Mouse (Mus musculus) lung, postnatal 0 days (tissue): ENCODE measurements around the gene Grin1. TPM values are rescaled to one million over a fixed set of nuclear protein-coding genes. Genes with fewer than 3 reads are reported as not detected.
A peak's percentile ranks its signal among the peaks of the same experiment; 100 is the strongest.
"Not testable (repeated sequence)": the region's sequence is repeated elsewhere in the genome, so short reads cannot be mapped to it uniquely, and the experiment has no call there.

Experiments
- ATAC-seq: fragments of 200-750 bp; cut with Nextera tagmentation; 2 replicates; pipeline ENCODE4 v1.8.0; 2017; ENCODE audit warnings: moderate library complexity
- DNase-seq: peaks from one replicate; pipeline ENCODE4 v3.0.0-alpha.2; 2016; ENCODE audit warnings: low spot score
- H3K27ac ChIP-seq: fragments of 300-500 bp; sonication (generic); 2 replicates; pipeline ENCODE4 v1.5.1; 2014; ENCODE audit warnings: antibody characterized with exemption, mild to moderate bottlenecking, low read length, mixed read lengths
- H3K27me3 ChIP-seq: fragments of 300-500 bp; sonication (generic); replicated peaks from 2 replicates; pipeline ENCODE4 v1.6.1; 2014; ENCODE audit warnings: low read length, mixed read lengths; ENCODE audit not compliant: insufficient read depth
- H3K36me3 ChIP-seq: fragments of 300-500 bp; sonication (generic); 2 replicates; pipeline ENCODE4 v1.6.1; 2014; ENCODE audit warnings: low read length, mixed read lengths; ENCODE audit not compliant: insufficient read depth
- H3K4me1 ChIP-seq: fragments of 300-500 bp; sonication (generic); 2 replicates; pipeline ENCODE4 v1.6.1; 2014; ENCODE audit warnings: antibody characterized with exemption, low read depth, low read length, mixed read lengths; ENCODE audit not compliant: insufficient read depth
- H3K4me2 ChIP-seq: fragments of 300-500 bp; sonication (generic); replicated peaks from 2 replicates; pipeline ENCODE4 v1.6.1; 2014; ENCODE audit warnings: low read depth, mild to moderate bottlenecking, low read length, moderate library complexity, mixed read lengths
- H3K4me3 ChIP-seq: fragments of 300-500 bp; sonication (generic); 2 replicates; pipeline ENCODE4 v1.5.1; 2014; ENCODE audit warnings: low read depth, low read length
- H3K9ac ChIP-seq: fragments of 300-500 bp; sonication (generic); replicated peaks from 2 replicates; pipeline ENCODE4 v1.6.1; 2014; ENCODE audit warnings: low read depth, mild to moderate bottlenecking
- H3K9me3 ChIP-seq: fragments of 300-500 bp; sonication (generic); 2 replicates; pipeline ENCODE4 v1.6.1; 2016; ENCODE audit warnings: low read length, mixed read lengths
- CTCF ChIP-seq: IDR thresholded peaks from 2 replicates; pipeline ENCODE4 v1.5.1; 2016; ENCODE audit warnings: antibody characterized with exemption, mild to moderate bottlenecking
- EP300 ChIP-seq: IDR thresholded peaks from 2 replicates; pipeline ENCODE4 v1.6.1; 2016; ENCODE audit warnings: antibody characterized with exemption, mild to moderate bottlenecking, control low read depth
- WGBS: fragments of 180-500 bp; shearing (Covaris S2); extraction: QIAGEN DNeasy Blood & Tissue Kit; methylation state at CpG from one replicate; pipeline ENCODE4 v1.1.7; 2014; 5-methylcytosine and 5-hydroxymethylcytosine counted together
- polyA plus RNA-seq: library from polyadenylated mRNA; unstranded; fragments of >200 nt; fragmentation: Nextera tagmentation; extraction: Ambion mirVana; gene quantifications from 2 replicates; pipeline ENCODE4 v1.2.1, GENCODE M21; 2015

Gene Grin1
- polyA plus RNA-seq, 1 experiment from 2014 or later: 0.36 TPM

DNA sequence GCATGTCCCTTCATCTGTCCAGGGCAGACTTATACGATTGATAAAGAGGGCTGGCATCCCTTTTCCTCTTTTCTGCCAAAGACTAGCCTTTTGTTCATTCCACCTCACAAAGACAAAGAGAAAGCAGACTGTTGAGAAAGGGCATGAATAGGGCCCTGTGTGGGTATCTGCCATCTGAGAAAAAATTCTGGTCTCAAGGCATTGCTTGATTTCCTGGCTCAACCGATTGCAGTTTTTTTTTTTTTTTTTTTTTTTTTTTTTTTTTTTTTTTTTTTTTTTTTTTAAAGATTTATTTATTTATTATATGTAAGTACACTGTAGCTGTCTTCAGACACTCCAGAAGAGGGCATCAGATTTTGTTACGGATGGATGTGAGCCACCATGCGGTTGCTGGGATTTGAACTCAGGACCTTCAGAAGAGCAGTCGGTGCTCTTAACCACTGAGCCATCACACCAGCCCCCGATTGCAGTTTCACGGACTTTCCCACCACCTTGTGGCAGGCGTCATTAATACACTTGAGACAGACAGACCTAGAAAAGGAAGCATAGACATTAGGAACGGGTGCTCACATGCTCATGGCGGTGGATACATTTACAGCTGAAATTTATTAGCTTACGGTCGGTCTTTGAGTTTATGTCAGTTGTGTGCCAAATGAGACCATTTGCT is 62.4 kb downstream of the Grin1 start:
- DNase-seq: peak; percentile 56
- Histone ChIP-seq H3K4me3 (peak overlapping the region; percentile 98), H3K4me2 (peak overlapping the region; percentile 84), H3K4me1 (peaks cover 11% of the 10 kb centered on the region)
- WGBS: 46% methylated on average over 10 of the region's 12 CpGs
- H3K27me3 ChIP-seq, ATAC-seq, H3K9me3 ChIP-seq, H3K27ac ChIP-seq, H3K36me3 ChIP-seq, H3K9ac ChIP-seq: not testable (repeated sequence)
- peak; percentile 61 for TF ChIP-seq CTCF

DNA sequence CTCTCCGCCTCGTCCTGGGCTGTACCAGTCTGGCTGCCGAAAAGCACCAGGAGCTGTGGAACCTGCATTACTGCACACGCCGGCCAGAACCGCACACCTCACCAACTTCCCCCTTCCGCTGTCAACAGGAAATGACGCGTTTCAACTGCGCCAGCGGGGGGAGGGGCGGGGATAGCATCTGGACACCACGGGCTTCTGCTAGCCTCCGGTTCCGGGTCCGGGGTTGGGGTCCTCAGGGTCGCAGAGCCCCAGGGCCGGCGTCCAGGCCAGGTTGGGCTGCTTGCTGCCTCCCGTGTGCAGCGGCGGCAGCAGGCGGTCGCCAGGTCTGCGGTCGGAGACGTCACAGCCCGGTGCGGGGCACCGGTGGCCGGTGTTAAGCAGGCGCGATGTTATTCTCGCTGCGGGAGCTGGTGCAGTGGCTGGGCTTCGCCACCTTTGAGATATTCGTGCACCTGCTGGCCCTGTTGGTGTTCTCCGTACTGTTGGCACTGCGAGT is 63.7 kb downstream of the Grin1 start, which contains the start of gene Tmem203:
Gene Tmem203, plus strand, starts transcription at position 156 of the 496 bp plus-strand sequence.
- TF ChIP-seq EP300 (peak; percentile 62), CTCF (no peak)
- H3K4me3 ChIP-seq: peak within 1 kb of the TSS; percentile 98
- peak within 1 kb of the TSS; percentile 84 for H3K4me2 ChIP-seq
- H3K9ac ChIP-seq: peak within 1 kb of the TSS; percentile 90
- WGBS: under 1% methylated on average over 39 of the region's 39 CpGs
- ATAC-seq: peak; percentile 95
- H3K9me3 ChIP-seq: no peaks in the 10 kb centered on the region
- H3K4me1 ChIP-seq: peaks cover 11% of the 10 kb centered on the region
- no peaks in the 10 kb centered on the region for H3K27me3 ChIP-seq
- peaks cover 4% of the 10 kb centered on the region for H3K36me3 ChIP-seq
- H3K27ac ChIP-seq: peak within 1 kb of the TSS; percentile 84
- peak; percentile 95 for DNase-seq

DNA sequence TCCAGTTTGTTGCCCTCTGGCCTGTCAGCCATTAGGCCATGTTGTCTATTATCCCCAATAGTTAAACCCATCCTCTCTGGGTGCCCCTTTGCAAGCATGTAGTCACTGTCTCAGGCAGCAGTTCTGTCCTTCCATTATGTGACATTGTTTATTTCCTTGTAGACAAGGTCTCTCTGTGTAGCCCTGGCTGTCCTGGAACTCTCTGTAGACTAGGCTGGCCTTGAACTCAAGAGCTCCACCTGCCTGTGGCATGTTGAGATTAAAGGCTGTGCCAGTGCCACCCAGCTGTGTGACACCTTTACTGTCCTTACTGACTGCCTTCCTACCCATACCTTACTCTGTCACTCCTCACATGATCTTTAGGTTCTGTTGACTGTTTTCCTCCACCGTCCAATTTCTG is 66.7 kb downstream of the Grin1 start:
- Histone ChIP-seq H3K36me3 (peaks cover 22% of the 10 kb centered on the region), H3K4me1 (peaks cover 11% of the 10 kb centered on the region), H3K9me3 (no peaks in the 10 kb centered on the region), H3K9ac (no peak overlapping the region), H3K27ac (no peak overlapping the region), H3K4me3 (no peak overlapping the region), H3K4me2 (no peak overlapping the region), H3K27me3 (no peaks in the 10 kb centered on the region)
- DNase-seq (no peak), ATAC-seq (no peak)
- 72% methylated on average over 1 of the region's 1 CpGs for WGBS
- TF ChIP-seq CTCF (peak; percentile 58), EP300 (no peak)

DNA sequence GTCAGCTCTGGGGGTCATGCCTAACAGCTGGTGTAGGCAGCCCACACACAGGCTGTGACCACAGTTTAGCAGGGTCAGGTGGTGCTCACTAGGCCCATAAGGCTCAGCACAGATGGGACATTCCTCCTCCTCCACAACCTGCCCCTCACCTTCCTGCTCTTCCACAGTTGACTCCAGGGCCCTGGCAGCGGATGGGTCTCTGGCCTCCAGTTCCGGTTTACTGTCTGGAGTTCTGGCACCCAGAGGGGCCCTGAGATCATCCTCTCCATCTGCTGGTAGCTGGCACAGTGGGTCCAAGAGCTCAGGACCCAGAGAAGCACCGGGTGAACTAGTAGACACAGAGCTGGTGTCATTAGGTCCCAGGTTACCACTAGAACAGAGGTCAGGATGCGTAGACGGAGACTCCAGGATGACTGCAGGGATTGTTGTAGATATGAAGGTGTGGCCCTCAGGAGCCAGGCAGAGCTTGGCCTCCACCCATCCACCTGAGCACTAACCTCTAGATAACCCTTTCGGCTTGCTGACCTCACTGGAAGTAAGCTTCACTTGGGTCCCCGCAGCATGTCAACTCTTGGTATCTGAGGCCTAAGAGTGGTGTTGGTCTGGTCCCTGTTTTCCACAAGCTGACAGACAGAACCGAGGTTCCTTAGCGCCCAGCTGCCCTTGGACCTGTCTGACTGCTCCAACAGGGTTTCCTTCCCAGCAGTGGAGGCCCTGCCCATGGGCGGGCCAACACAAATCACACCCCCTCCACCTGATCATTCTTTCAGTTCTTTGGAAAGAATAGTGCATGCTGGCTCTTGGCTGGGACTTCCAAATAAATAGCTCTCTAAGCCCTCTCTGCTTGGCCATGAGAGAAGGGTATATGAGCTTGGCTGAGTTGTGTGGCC is 72.6 kb downstream of the Grin1 start, which contains the start of gene AL732309.1:
Gene AL732309.1, minus strand, starts transcription at position 681 of the 890 bp plus-strand sequence.
- Histone ChIP-seq H3K4me1 (peaks cover 7% of the 10 kb centered on the region; the same call in 1 of the 2 replicates), H3K4me2 (no peak within 1 kb of the TSS), H3K36me3 (peaks cover 24% of the 10 kb centered on the region), H3K4me3 (no peak within 1 kb of the TSS), H3K9ac (no peak within 1 kb of the TSS), H3K27me3 (peaks cover 7% of the 10 kb centered on the region; the same call in 1 of the 2 replicates), H3K9me3 (no peaks in the 10 kb centered on the region), H3K27ac (no peak within 1 kb of the TSS)
- TF ChIP-seq EP300 (no peak), CTCF (no peak)
- peak; percentile 38; the same call in 1 of the 2 replicates for ATAC-seq
- peak; percentile 26 for DNase-seq
- 79% methylated on average over 10 of the region's 10 CpGs for WGBS

DNA sequence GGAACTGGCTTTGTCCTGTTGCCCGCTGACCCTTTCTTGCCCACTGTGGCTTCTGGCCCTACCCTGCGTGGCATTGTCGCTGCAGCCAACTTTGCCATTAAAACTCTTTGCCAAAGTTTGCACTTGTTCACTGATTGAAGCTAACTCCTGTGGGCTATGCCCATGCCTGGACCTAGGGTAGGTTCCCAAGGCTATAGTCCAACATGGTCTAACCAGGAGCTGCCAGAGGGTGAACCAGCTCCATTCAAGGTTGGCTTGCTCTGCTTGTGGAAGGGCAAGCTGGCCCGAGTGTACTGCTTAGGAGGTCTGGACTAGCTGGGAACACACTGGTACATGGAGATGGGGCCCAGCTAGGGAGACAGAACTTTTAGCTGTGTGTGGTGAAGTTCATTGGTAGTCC is 74.8 kb downstream of the Grin1 start:
- no peak for DNase-seq
- H3K27me3 ChIP-seq: peaks cover 9% of the 10 kb centered on the region; the same call in 1 of the 2 replicates
- H3K36me3 ChIP-seq: peaks cover 15% of the 10 kb centered on the region; the same call in 1 of the 2 replicates
- H3K27ac ChIP-seq: no peak overlapping the region
- H3K4me1 ChIP-seq: peaks cover 11% of the 10 kb centered on the region
- H3K4me3 ChIP-seq: no peak overlapping the region
- H3K9me3 ChIP-seq: no peaks in the 10 kb centered on the region
- H3K9ac ChIP-seq: no peak overlapping the region
- TF ChIP-seq CTCF: no peak
- no peak for TF ChIP-seq EP300
- 83% methylated on average over 4 of the region's 4 CpGs for WGBS
- ATAC-seq: no peak
- no peak overlapping the region for H3K4me2 ChIP-seq

DNA sequence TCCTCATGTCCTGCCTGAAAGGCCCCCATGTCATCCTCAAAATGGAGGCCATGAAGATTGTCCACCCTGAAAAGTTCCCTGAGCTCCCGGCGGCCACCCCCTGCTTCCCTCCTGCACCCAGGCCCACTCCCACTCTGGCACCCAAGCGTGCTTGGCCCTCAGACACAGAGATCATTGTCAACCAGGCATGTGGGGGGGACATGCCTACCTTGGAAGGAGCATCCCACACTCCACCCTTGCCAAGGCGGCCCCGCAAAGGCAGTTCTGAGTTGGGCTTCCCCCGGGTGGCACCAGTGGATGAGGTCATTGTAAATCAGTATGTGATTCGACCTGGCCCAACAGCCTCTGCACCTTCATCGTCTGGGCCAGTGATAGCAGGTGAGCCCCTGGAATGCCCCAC is 75.6 kb downstream of the Grin1 start:
- TF ChIP-seq EP300: no peak
- TF ChIP-seq CTCF: no peak
- peaks cover 11% of the 10 kb centered on the region for H3K4me1 ChIP-seq
- 0 out of 2 replicates have a peak, but pooled peaks cover 10% of the 10 kb centered on the region for H3K36me3 ChIP-seq
- no peak overlapping the region for H3K27ac ChIP-seq
- H3K4me3 ChIP-seq: no peak overlapping the region
- peaks cover 9% of the 10 kb centered on the region; the same call in 1 of the 2 replicates for H3K27me3 ChIP-seq
- WGBS: 70% methylated on average over 8 of the region's 8 CpGs
- ATAC-seq (no peak), DNase-seq (no peak)
- no peaks in the 10 kb centered on the region for H3K9me3 ChIP-seq
- H3K9ac ChIP-seq: no peak overlapping the region
- H3K4me2 ChIP-seq: no peak overlapping the region
